Mouse (Mus musculus) MEL (cell line): ENCODE measurements at regions not wholly inside any gene's neighbourhood (a gene's known extent, or its start where the extent isn't known, plus 50 kb on each side); places are given as distances from the start of the nearest gene placed in this dataset.

Source experiments
- CHD2 ChIP-seq: IDR thresholded peaks from 2 replicates; pipeline ENCODE4 v1.6.1; 2011; ENCODE audit warnings: low read length, improper control_type of control experiment
- CTCF ChIP-seq, 3 experiments: IDR thresholded peaks in 2 of 3; conservative IDR thresholded peaks in 1 of 3; 2 replicates each; pipeline ENCODE4 v1.5.1; 2011 to 2012; ENCODE audit warnings: low read length in 3 of 3, low read depth in 2 of 3, mild to moderate bottlenecking in 2 of 3, improper control_type of control experiment in 1 of 3, inconsistent platforms in 1 of 3, mixed read lengths in 1 of 3, moderate library complexity in 1 of 3; ENCODE audit not compliant: control insufficient read depth in 1 of 3, insufficient read depth in 1 of 3, poor library complexity in 1 of 3, severe bottlenecking in 1 of 3
- EP300 ChIP-seq, 2 experiments: IDR thresholded peaks; 2 replicates each; pipeline ENCODE4 v1.6.1; 2011; ENCODE audit warnings: improper control_type of control experiment in 2 of 2, low read length in 2 of 2, low read depth in 1 of 2, mild to moderate bottlenecking in 1 of 2
- HCFC1 ChIP-seq: IDR thresholded peaks from 2 replicates; pipeline ENCODE4 v1.6.1; 2012; ENCODE audit warnings: low read depth, mild to moderate bottlenecking, inconsistent platforms, low read length, improper control_type of control experiment, moderate library complexity
- MAX ChIP-seq: IDR thresholded peaks from 2 replicates; pipeline ENCODE4 v1.6.1; 2011; ENCODE audit warnings: low read length, improper control_type of control experiment
- NELFE ChIP-seq: IDR thresholded peaks from 2 replicates; pipeline ENCODE4 v1.6.1; 2011; ENCODE audit warnings: low read depth, low read length, improper control_type of control experiment
- POLR2A ChIP-seq, 2 experiments: IDR thresholded peaks; 2 replicates each; pipeline ENCODE4 v1.6.1; 2011 to 2012; ENCODE audit warnings: low read length in 2 of 2, mild to moderate bottlenecking in 2 of 2, control low read depth in 1 of 2, improper control_type of control experiment in 1 of 2, low read depth in 1 of 2, moderate library complexity in 1 of 2; ENCODE audit not compliant: control insufficient read depth in 1 of 2, insufficient read depth in 1 of 2, poor library complexity in 1 of 2
- TBP ChIP-seq: IDR thresholded peaks from 2 replicates; pipeline ENCODE4 v1.8.0; 2011; ENCODE audit warnings: low read depth, low read length, improper control_type of control experiment
- UBTF ChIP-seq: IDR thresholded peaks from 2 replicates; pipeline ENCODE4 v1.6.1; 2012; ENCODE audit warnings: low read depth, mild to moderate bottlenecking, inconsistent platforms, low read length, improper control_type of control experiment, moderate library complexity, borderline replicate concordance; ENCODE audit not compliant: insufficient read depth

DNA sequence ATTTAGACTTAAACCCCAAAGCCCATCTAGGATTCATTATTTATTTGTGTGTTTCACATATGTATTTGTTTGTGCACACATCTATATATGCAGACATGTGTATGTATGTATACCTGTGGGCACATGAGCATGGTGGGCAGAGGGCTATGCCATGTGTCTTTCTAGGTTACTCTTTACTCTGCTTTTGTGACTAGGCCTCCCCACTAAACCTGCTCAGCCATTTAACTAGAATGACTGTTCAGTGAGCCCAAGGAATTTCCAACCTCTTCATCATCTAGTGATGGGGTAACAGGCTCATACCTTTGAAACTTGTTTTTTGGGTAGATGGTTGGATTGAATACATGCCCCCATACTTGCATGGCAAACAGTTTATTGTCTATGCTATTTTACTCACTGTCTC lies 321.1 kb upstream of the Adam34 start:
- no peak for TF ChIP-seq UBTF
- no peak for TF ChIP-seq NELFE
- no peak for TF ChIP-seq CTCF (IDR thresholded peaks at IDR 0.05 in 2 of 3, conservative IDR thresholded peaks at IDR 0.05 in 1 of 3; ENCODE audit: control insufficient read depth in 1 of 3, insufficient read depth in 1 of 3, low read depth in 2 of 3, low read length in 3 of 3, poor library complexity in 1 of 3, severe bottlenecking in 1 of 3)
- TF ChIP-seq HCFC1: no peak
- no peak for TF ChIP-seq POLR2A (IDR thresholded peaks at IDR 0.05; ENCODE audit: control insufficient read depth in 1 of 2, insufficient read depth in 1 of 2, low read depth in 1 of 2, low read length in 2 of 2, poor library complexity in 1 of 2)
- TF ChIP-seq MAX: no peak
- no peak for TF ChIP-seq TBP
- TF ChIP-seq CHD2: no peak
- TF ChIP-seq EP300 (IDR thresholded peaks at IDR 0.05; ENCODE audit: low read depth in 1 of 2, low read length in 2 of 2): no peak
